Mouse (Mus musculus) heart, embryonic 10.5 days (tissue): ENCODE data around the gene Oit3. TPM values are rescaled to one million over a fixed set of nuclear protein-coding genes. Genes with fewer than 3 reads are reported as not detected.

Experiments
- DNase-seq: peaks from one replicate; pipeline ENCODE4 v3.0.0-alpha.2; 2017; ENCODE audit warnings: low spot score
- H3K27ac ChIP-seq: fragments of 300-500 bp; sonication (generic); 2 replicates; pipeline ENCODE4 v1.5.1; 2016; ENCODE audit warnings: mild to moderate bottlenecking
- H3K27me3 ChIP-seq: fragments of 300-500 bp; sonication (generic); 2 replicates; pipeline ENCODE4 v1.6.1; 2016; ENCODE audit warnings: mild to moderate bottlenecking; ENCODE audit not compliant: poor library complexity, insufficient read depth, severe bottlenecking
- H3K36me3 ChIP-seq: fragments of 300-500 bp; sonication (generic); 2 replicates; pipeline ENCODE4 v1.6.1; 2016; ENCODE audit warnings: mild to moderate bottlenecking, moderate library complexity
- H3K4me1 ChIP-seq: fragments of 300-500 bp; sonication (generic); 2 replicates; pipeline ENCODE4 v1.6.1; 2016; ENCODE audit warnings: mild to moderate bottlenecking
- H3K4me3 ChIP-seq: fragments of 300-500 bp; sonication (generic); 2 replicates; pipeline ENCODE4 v1.5.1; 2016; ENCODE audit warnings: mild to moderate bottlenecking, moderate library complexity
- H3K9me3 ChIP-seq: fragments of 300-500 bp; sonication (generic); 2 replicates; pipeline ENCODE4 v1.6.1; 2016; ENCODE audit warnings: mild to moderate bottlenecking, moderate library complexity
- WGBS: fragments of 180-500 bp; shearing (Covaris S2); methylation state at CpG from one replicate; pipeline ENCODE4 v1.1.7; 2016; 5-methylcytosine and 5-hydroxymethylcytosine counted together
- polyA plus RNA-seq: library from polyadenylated mRNA; unstranded; fragments of >200 nt; fragmentation: Nextera tagmentation; extraction: Ambion mirVana; gene quantifications from 2 replicates; pipeline ENCODE4 v1.2.1, GENCODE M21; 2016

Gene Oit3
- polyA plus RNA-seq, 1 experiment from 2014 or later: 14.2 TPM

GRCm38 (mm10) chr10:59380411-59380821 is 61.2 kb downstream of the Oit3 start:
- Histone ChIP-seq H3K27ac (peak overlapping the region; percentile 57), H3K4me3 (no peak overlapping the region), H3K9me3 (no peaks in the 10 kb centered on the region), H3K36me3 (0 out of 2 replicates have a peak, but pooled peaks cover 4% of the 10 kb centered on the region), H3K27me3 (no peaks in the 10 kb centered on the region), H3K4me1 (peaks cover 12% of the 10 kb centered on the region; the same call in 1 of the 2 replicates)
- 31% methylated on average over 2 of the region's 2 CpGs for whole genome bisulfite sequencing
- no peak for DNase-seq

DNA sequence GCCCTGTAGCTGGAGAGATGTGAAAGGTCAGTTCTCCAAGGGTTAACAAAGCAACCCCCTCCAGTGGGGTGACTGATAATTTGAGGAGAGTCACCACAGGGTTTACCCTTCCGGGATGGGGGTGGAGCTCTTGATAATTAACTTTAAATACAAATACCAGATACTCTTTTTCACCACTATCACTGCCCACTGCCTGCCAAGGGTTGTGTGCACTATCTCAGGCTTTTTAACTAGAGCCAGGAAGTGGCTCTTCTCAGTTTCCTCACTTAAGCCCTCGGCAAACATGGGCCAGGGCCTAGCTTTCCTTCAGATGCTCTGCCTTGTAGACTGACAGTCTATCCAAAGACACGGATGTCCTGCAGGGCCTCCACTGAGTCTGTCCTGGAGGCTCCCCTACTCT is 61.7 kb downstream of the Oit3 start:
- peaks cover 12% of the 10 kb centered on the region; the same call in 1 of the 2 replicates for H3K4me1 ChIP-seq
- no peak overlapping the region for H3K4me3 ChIP-seq
- no peaks in the 10 kb centered on the region for H3K9me3 ChIP-seq
- H3K27me3 ChIP-seq: no peaks in the 10 kb centered on the region
- DNase-seq: no peak
- 9% methylated on average over 3 of the region's 3 CpGs for WGBS
- H3K36me3 ChIP-seq: peaks cover 6% of the 10 kb centered on the region; the same call in 1 of the 2 replicates
- peak overlapping the region; percentile 57 for H3K27ac ChIP-seq

DNA sequence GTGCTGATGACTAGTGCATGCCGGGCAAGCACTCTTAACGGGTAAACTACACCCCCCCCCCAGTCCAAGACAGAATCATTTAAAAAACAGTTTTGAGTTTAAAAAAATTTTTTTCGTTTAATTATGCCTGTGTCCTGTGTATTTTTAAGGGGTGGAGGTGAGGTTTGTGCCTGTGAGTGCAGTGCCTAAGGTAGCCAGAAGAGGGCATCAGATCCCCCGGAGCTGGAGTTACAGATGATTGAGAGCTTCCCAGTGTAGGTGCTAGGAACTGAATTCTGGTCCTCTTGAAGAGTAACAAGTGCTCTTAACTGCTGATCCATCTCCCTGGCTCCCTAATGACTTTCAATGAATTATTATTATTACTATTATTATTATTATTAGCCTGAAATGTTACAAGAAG is 62.9 kb downstream of the Oit3 start:
- no peak overlapping the region for H3K27ac ChIP-seq
- 90% methylated on average over 4 of the region's 4 CpGs for whole genome bisulfite sequencing
- no peaks in the 10 kb centered on the region for H3K27me3 ChIP-seq
- no peak for DNase-seq
- H3K4me3 ChIP-seq: no peak overlapping the region
- H3K4me1 ChIP-seq: peaks cover 12% of the 10 kb centered on the region; the same call in 1 of the 2 replicates
- H3K36me3 ChIP-seq: peaks cover 18% of the 10 kb centered on the region
- no peaks in the 10 kb centered on the region for H3K9me3 ChIP-seq

GRCm38 (mm10) chr10:59377906-59378305 is 63.7 kb downstream of the Oit3 start:
- Histone ChIP-seq H3K4me3 (no peak overlapping the region), H3K27ac (no peak overlapping the region), H3K4me1 (peaks cover 12% of the 10 kb centered on the region; the same call in 1 of the 2 replicates), H3K9me3 (no peaks in the 10 kb centered on the region), H3K27me3 (no peaks in the 10 kb centered on the region), H3K36me3 (peaks cover 25% of the 10 kb centered on the region)
- WGBS: 90% methylated on average over 10 of the region's 10 CpGs
- no peak for DNase-seq

Other genes starting within 250 kb of the Oit3 start
- gene Sept10, start 219.9 kb downstream of the Oit3 start, polyA plus RNA-seq: 35.6 and 37.9 TPM in 2 replicates
- 4.7 and 6.3 TPM in 2 replicates for gene Sowahc, start 219.8 kb downstream of the Oit3 start, polyA plus RNA-seq
- 55.0 and 66.4 TPM in 2 replicates for gene P4ha1, start 118.5 kb downstream of the Oit3 start, polyA plus RNA-seq
- gene Gm10273, start 46.1 kb downstream of the Oit3 start, polyA plus RNA-seq: 14.5 and 17.6 TPM in 2 replicates
- 1.6 and 9.4 TPM in 2 replicates for gene Pla2g12b, start 38.1 kb downstream of the Oit3 start, polyA plus RNA-seq
- not detected in 2 replicates for gene Gm10322, start 174.3 kb upstream of the Oit3 start, polyA plus RNA-seq
- 19.4 and 27.1 TPM in 2 replicates for gene Mcu, start 174.9 kb upstream of the Oit3 start, polyA plus RNA-seq